Mouse (Mus musculus) lung, postnatal 0 days (tissue): ENCODE measurements around the gene Cdk13. TPM values are rescaled to one million over a fixed set of nuclear protein-coding genes. Genes with fewer than 3 reads are reported as not detected.

ENCODE experiments used
- ATAC-seq: fragments of 200-750 bp; cut with Nextera tagmentation; 2 replicates; pipeline ENCODE4 v1.8.0; 2017; ENCODE audit warnings: moderate library complexity
- DNase-seq: peaks from one replicate; pipeline ENCODE4 v3.0.0-alpha.2; 2016; ENCODE audit warnings: low spot score
- H3K27ac ChIP-seq: fragments of 300-500 bp; sonication (generic); 2 replicates; pipeline ENCODE4 v1.5.1; 2014; ENCODE audit warnings: antibody characterized with exemption, mild to moderate bottlenecking, low read length, mixed read lengths
- H3K27me3 ChIP-seq: fragments of 300-500 bp; sonication (generic); replicated peaks from 2 replicates; pipeline ENCODE4 v1.6.1; 2014; ENCODE audit warnings: low read length, mixed read lengths; ENCODE audit not compliant: insufficient read depth
- H3K36me3 ChIP-seq: fragments of 300-500 bp; sonication (generic); 2 replicates; pipeline ENCODE4 v1.6.1; 2014; ENCODE audit warnings: low read length, mixed read lengths; ENCODE audit not compliant: insufficient read depth
- H3K4me1 ChIP-seq: fragments of 300-500 bp; sonication (generic); 2 replicates; pipeline ENCODE4 v1.6.1; 2014; ENCODE audit warnings: antibody characterized with exemption, low read depth, low read length, mixed read lengths; ENCODE audit not compliant: insufficient read depth
- H3K4me2 ChIP-seq: fragments of 300-500 bp; sonication (generic); replicated peaks from 2 replicates; pipeline ENCODE4 v1.6.1; 2014; ENCODE audit warnings: low read depth, mild to moderate bottlenecking, low read length, moderate library complexity, mixed read lengths
- H3K4me3 ChIP-seq: fragments of 300-500 bp; sonication (generic); 2 replicates; pipeline ENCODE4 v1.5.1; 2014; ENCODE audit warnings: low read depth, low read length
- H3K9ac ChIP-seq: fragments of 300-500 bp; sonication (generic); replicated peaks from 2 replicates; pipeline ENCODE4 v1.6.1; 2014; ENCODE audit warnings: low read depth, mild to moderate bottlenecking
- H3K9me3 ChIP-seq: fragments of 300-500 bp; sonication (generic); 2 replicates; pipeline ENCODE4 v1.6.1; 2016; ENCODE audit warnings: low read length, mixed read lengths
- CTCF ChIP-seq: IDR thresholded peaks from 2 replicates; pipeline ENCODE4 v1.5.1; 2016; ENCODE audit warnings: antibody characterized with exemption, mild to moderate bottlenecking
- EP300 ChIP-seq: IDR thresholded peaks from 2 replicates; pipeline ENCODE4 v1.6.1; 2016; ENCODE audit warnings: antibody characterized with exemption, mild to moderate bottlenecking, control low read depth
- WGBS: fragments of 180-500 bp; shearing (Covaris S2); extraction: QIAGEN DNeasy Blood & Tissue Kit; methylation state at CpG from one replicate; pipeline ENCODE4 v1.1.7; 2014; 5-methylcytosine and 5-hydroxymethylcytosine counted together
- polyA plus RNA-seq: library from polyadenylated mRNA; unstranded; fragments of >200 nt; fragmentation: Nextera tagmentation; extraction: Ambion mirVana; gene quantifications from 2 replicates; pipeline ENCODE4 v1.2.1, GENCODE M21; 2015

Gene Cdk13
- polyA plus RNA-seq, 1 experiment from 2014 or later = 12.2 TPM

DNA sequence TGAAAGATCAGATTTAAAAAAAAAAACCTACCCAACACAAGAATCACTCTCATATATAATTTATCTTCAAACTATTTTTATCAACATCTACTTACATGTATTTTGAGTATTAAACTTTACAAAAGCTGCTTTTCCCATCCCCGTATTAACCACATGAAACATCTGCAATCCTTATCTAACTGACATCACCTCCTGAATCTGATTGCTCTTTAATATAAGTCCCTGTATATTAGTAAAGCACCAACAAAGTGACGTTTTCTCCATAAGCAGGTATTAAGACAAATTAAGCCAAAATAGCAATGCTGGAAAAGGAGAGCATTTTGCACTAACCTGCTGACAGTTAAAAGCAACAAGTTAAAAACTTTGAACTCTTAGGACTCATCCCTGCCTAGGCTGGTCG, 2.0 kb downstream of the Cdk13 start:
- no peak for DNase-seq
- H3K36me3 ChIP-seq = no peaks in the 10 kb centered on the region
- peak overlapping the region; percentile 96 for H3K4me2 ChIP-seq
- WGBS = 3% methylated on average over 3 of the region's 3 CpGs
- H3K9ac ChIP-seq = peak overlapping the region; percentile 93
- no peaks in the 10 kb centered on the region for H3K4me1 ChIP-seq
- peak overlapping the region; percentile 100 for H3K4me3 ChIP-seq
- no peaks in the 10 kb centered on the region for H3K9me3 ChIP-seq
- ATAC-seq = no peak
- H3K27ac ChIP-seq = peak overlapping the region; percentile 99
- TF ChIP-seq CTCF (no peak), EP300 (no peak)
- no peaks in the 10 kb centered on the region for H3K27me3 ChIP-seq

DNA sequence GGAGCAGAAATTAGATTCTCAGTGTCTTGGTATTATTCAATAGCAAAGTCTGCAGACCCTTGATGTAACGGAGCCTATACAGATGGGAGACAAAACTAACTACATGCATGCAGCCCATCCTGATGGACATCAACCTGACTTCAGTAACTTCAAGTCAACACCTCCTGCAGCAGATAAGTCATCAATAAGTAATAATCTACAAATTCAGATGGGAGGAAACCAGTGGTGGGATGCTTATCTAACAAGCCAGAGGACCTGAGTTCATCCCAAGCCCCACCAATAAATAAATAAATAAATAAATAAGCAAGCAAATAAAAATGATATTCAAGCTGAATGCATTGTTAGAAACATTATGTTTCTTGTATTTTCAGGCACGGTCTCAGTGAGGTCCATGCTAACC, 5.2 kb downstream of the Cdk13 start:
- Histone ChIP-seq H3K4me1 (no peaks in the 10 kb centered on the region), H3K9me3 (no peaks in the 10 kb centered on the region), H3K4me3 (no peak overlapping the region), H3K4me2 (no peak overlapping the region), H3K27me3 (no peaks in the 10 kb centered on the region), H3K36me3 (no peaks in the 10 kb centered on the region), H3K9ac (no peak overlapping the region), H3K27ac (no peak overlapping the region)
- ATAC-seq = no peak
- TF ChIP-seq CTCF = no peak
- no peak for TF ChIP-seq EP300
- no peak for DNase-seq
- 84% methylated on average over 2 of the region's 2 CpGs for WGBS

DNA sequence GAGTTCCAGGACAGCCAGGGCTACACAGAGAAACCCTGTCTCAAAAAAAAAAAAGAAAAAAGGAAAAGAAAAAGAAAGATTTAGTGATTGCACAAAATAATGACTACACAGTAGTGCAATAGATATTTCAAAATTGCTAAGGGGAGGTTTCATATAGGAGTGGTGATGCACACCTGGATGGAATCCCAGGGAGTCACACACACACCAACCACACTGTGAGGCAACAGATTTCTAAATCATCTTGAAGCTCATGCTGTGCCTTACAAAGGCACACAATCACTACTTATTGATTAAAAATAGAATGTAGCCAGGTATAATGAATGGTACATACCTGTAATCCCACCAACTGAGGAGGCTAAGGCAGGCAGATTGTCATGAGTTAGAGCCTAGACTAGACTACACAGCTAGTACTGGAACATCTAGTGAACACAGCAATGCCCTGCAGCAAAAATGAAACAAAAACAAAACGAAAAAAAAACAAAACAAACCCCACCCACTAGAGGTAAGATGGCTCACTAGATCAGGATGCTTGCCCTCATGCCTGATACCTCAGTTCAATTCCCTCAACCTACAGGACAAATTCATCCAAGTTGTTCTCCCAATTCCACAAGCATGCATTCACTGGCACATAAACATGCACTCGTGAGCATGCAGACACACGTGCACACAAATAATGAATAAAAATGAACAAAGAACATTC, 9.0 kb downstream of the Cdk13 start:
- no peaks in the 10 kb centered on the region for H3K27me3 ChIP-seq
- no peak overlapping the region for H3K4me3 ChIP-seq
- no peaks in the 10 kb centered on the region for H3K36me3 ChIP-seq
- no peaks in the 10 kb centered on the region for H3K4me1 ChIP-seq
- TF ChIP-seq CTCF (no peak), EP300 (no peak)
- H3K4me2 ChIP-seq = no peak overlapping the region
- no peak overlapping the region for H3K9ac ChIP-seq
- H3K27ac ChIP-seq = no peak overlapping the region
- DNase-seq = no peak
- no peak for ATAC-seq
- WGBS = 86% methylated on average over 3 of the region's 3 CpGs
- H3K9me3 ChIP-seq = no peaks in the 10 kb centered on the region

DNA sequence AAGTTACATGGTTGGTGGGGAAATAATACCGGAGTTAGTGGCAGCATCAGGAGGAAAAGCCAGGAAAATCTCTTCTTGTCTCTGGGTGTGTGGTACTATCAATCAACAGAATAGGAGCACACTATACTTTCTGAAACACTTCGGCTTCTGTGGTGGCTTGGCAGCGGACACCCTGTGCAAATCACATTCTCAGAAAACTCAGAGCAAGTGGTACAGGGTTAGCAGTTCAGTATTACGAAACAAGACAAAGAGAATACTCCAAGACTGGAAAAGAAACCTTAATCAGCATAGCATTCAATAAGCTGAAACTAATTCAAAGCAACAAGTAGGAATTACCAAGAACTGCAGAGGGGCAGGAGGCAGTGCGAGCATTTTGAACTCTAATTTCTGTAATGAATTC, 21.3 kb downstream of the Cdk13 start:
- Histone ChIP-seq H3K9ac (no peak overlapping the region), H3K4me3 (no peak overlapping the region), H3K4me1 (no peaks in the 10 kb centered on the region), H3K4me2 (no peak overlapping the region), H3K36me3 (no peaks in the 10 kb centered on the region), H3K27ac (no peak overlapping the region), H3K9me3 (no peaks in the 10 kb centered on the region), H3K27me3 (no peaks in the 10 kb centered on the region)
- TF ChIP-seq EP300 = no peak
- no peak for TF ChIP-seq CTCF
- 81% methylated on average over 5 of the region's 5 CpGs for WGBS
- ATAC-seq (no peak), DNase-seq (peak; percentile 41)

DNA sequence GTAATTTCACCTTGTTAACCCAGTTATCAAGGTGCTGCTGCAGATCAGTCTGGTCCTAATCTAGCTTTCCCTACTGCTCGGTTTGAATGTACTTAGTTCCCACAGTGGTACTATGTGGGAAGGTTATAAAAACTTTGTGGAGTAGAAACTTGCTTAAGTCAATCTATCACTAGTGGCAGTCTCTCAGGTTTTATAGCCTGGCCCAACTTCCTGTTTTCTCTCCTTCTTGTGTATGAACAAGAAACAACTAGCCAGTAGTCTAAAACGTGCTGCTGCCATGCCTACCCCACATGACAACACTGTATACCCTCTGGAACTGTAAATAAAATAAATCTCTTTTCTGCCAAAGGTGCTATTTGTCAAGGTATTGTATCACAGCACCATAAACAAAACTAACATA, 25.0 kb downstream of the Cdk13 start:
- no peak for TF ChIP-seq EP300
- TF ChIP-seq CTCF = no peak
- H3K4me2 ChIP-seq = no peak overlapping the region
- H3K27ac ChIP-seq = no peak overlapping the region
- H3K4me3 ChIP-seq = no peak overlapping the region
- no peaks in the 10 kb centered on the region for H3K27me3 ChIP-seq
- WGBS = 63% methylated on average over 2 of the region's 2 CpGs
- ATAC-seq (no peak), DNase-seq (no peak)
- H3K4me1 ChIP-seq = no peaks in the 10 kb centered on the region
- no peaks in the 10 kb centered on the region for H3K36me3 ChIP-seq
- H3K9ac ChIP-seq = no peak overlapping the region
- no peaks in the 10 kb centered on the region for H3K9me3 ChIP-seq

DNA sequence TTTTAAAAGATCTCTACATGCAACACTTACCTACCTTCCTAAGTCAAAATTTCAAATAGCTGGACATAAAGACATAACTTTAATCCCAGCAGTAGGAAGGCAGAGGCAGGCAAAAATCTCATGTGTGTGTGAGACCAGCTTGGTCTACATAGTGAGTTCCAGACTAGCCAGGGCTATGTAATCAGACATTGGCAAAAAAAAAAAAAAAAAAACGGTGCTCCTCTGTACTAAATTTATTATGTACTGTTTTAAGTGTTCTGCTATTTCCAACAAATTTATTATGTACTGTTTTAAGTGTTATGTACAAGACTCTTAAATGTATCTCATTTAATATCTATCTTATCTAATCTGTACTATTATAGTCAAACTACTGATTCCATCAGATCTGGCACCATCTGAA, 28.6 kb downstream of the Cdk13 start:
- peaks cover 9% of the 10 kb centered on the region; the same call in 1 of the 2 replicates for H3K36me3 ChIP-seq
- H3K4me2 ChIP-seq = no peak overlapping the region
- TF ChIP-seq CTCF = no peak
- TF ChIP-seq EP300 = no peak
- 82% methylated on average over 1 of the region's 1 CpGs for WGBS
- H3K9me3 ChIP-seq = no peaks in the 10 kb centered on the region
- no peak overlapping the region for H3K9ac ChIP-seq
- no peak overlapping the region for H3K27ac ChIP-seq
- H3K4me1 ChIP-seq = no peaks in the 10 kb centered on the region
- ATAC-seq (no peak), DNase-seq (no peak)
- no peak overlapping the region for H3K4me3 ChIP-seq
- H3K27me3 ChIP-seq = no peaks in the 10 kb centered on the region

DNA sequence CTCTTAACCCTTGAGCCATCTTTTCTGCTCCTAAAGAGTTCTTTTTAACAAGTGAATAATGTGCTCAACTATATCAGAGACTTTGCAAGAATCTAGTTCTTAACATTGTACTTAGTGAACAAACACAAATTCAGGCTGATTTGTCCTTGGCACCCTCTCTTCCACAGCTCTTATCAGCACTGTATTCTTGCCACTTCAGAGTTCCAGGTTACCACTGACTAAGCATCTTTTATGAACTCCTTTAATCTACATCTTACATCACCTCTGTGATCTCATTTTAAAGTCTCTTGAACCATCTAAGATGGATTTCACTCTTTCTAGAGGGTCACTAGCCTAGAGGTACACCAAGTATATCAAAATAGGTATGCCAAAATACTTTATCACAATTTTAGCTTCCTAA, 29.5 kb downstream of the Cdk13 start:
- H3K9me3 ChIP-seq = no peaks in the 10 kb centered on the region
- peak; percentile 48 for DNase-seq

More for the DNA sequence above, 29.5 kb downstream of the Cdk13 start:
- Histone ChIP-seq H3K4me1 (no peaks in the 10 kb centered on the region), H3K4me2 (no peak overlapping the region), H3K9ac (no peak overlapping the region), H3K27me3 (no peaks in the 10 kb centered on the region), H3K4me3 (no peak overlapping the region), H3K36me3 (peaks cover 9% of the 10 kb centered on the region; the same call in 1 of the 2 replicates), H3K27ac (no peak overlapping the region)
- ATAC-seq = peak; percentile 50
- TF ChIP-seq EP300 (no peak), CTCF (no peak)
